Mouse (Mus musculus) ES-Bruce4 (cell line): Measurements from ENCODE around the gene Olfr1383. TPM values are rescaled to one million over a fixed set of nuclear protein-coding genes. Genes with fewer than 3 reads are reported as not detected.
"Not testable (repeated sequence)": the region's sequence is repeated elsewhere in the genome, so short reads cannot be mapped to it uniquely, and the experiment has no call there.

Experiments used
- H3K27ac ChIP-seq: 2 replicates; pipeline ENCODE4 v1.5.1; 2012; ENCODE audit warnings: low read length, inconsistent platforms; ENCODE audit not compliant: insufficient read depth
- H3K27me3 ChIP-seq: 2 replicates; pipeline ENCODE4 v1.6.1; 2012; ENCODE audit warnings: mild to moderate bottlenecking, low read length, inconsistent platforms; ENCODE audit not compliant: control insufficient read depth, poor library complexity, insufficient read depth, severe bottlenecking
- H3K36me3 ChIP-seq: 2 replicates; pipeline ENCODE4 v1.6.1; 2012; ENCODE audit warnings: inconsistent platforms, mild to moderate bottlenecking, low read length, moderate library complexity; ENCODE audit not compliant: control insufficient read depth, poor library complexity, insufficient read depth, severe bottlenecking
- H3K4me1 ChIP-seq: one replicate; pipeline ENCODE4 v1.8.1; 2011; ENCODE audit warnings: low read length; ENCODE audit not compliant: control insufficient read depth, insufficient read depth
- H3K4me3 ChIP-seq: 2 replicates; pipeline ENCODE4 v1.5.1; 2011; ENCODE audit warnings: low read depth, mild to moderate bottlenecking, low read length
- H3K9ac ChIP-seq: 2 replicates; pipeline ENCODE4 v1.6.1; 2012; ENCODE audit warnings: low read depth, mild to moderate bottlenecking, inconsistent platforms; ENCODE audit not compliant: poor library complexity, severe bottlenecking
- H3K9me3 ChIP-seq: replicated peaks from 2 replicates; pipeline ENCODE4 v1.6.1; 2012; ENCODE audit warnings: mild to moderate bottlenecking, low read length, inconsistent platforms; ENCODE audit not compliant: control insufficient read depth, poor library complexity, insufficient read depth, severe bottlenecking
- polyA plus RNA-seq: library from polyadenylated mRNA; stranded (reverse); fragments of >200 nt; gene quantifications from 2 replicates; pipeline ENCODE4 v1.2.4, GENCODE M21; 2011; ENCODE audit warnings: low read depth; ENCODE audit not compliant: missing spikeins, insufficient read depth, insufficient read length

Gene Olfr1383
- polyA plus RNA-seq, 1 experiment = 0.34 TPM

DNA sequence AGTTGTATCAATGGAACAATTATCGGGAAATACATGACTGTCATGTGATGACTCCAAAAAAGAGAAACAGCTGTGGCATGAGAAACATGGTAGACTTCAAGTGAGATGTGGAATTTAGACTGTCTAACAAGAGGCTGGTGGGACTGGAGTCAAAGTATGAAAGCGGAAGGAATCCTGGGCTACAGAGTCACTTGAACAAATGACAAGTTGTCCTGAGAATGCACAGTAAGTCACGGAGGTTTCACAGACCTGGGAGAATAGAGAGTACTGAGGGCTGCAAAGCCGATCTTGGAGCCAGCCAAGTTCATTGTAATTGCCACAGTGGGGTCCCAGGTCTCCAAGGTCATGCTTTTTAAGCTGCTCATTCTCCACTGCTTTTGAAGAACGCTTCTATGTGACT lies 37.1 kb downstream of the Olfr1383 start, which contains the start of gene Olfr1380:
Gene Olfr1380, plus strand, starts transcription at position 301 of the 400 bp plus-strand sequence.
- H3K9me3 ChIP-seq, H3K9ac ChIP-seq, H3K27ac ChIP-seq, H3K4me1 ChIP-seq, H3K4me3 ChIP-seq, H3K36me3 ChIP-seq, H3K27me3 ChIP-seq: not testable (repeated sequence)

DNA sequence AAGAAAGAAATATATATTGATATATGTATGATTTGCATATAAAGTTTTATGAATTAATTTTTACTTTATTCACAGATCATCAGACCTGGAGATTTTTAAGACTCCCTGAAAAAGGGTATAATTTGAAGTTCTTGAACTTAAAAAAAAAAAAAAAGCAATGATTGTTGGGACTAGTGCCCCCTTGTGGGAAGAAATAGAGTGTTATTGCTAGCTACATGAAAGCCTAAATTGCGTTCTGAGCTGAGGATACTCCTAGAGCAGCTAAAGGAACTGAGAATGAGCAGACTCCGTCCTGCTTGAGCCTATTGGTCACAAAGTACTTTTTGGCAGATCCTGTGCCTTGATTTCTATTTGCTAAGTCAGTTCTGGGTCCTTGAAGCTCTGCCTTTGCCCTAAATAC lies 55.6 kb downstream of the Olfr1383 start:
- not testable (repeated sequence) for H3K4me1 ChIP-seq, H3K36me3 ChIP-seq, H3K27ac ChIP-seq, H3K9ac ChIP-seq, H3K27me3 ChIP-seq, H3K4me3 ChIP-seq, H3K9me3 ChIP-seq

Other genes with a start within 250 kb of the Olfr1383 start
- not detected in 2 replicates for gene Olfr1393, start 241.3 kb upstream of the Olfr1383 start, polyA plus RNA-seq
- gene Olfr1392, start 234.4 kb upstream of the Olfr1383 start, polyA plus RNA-seq = not detected in 2 replicates
- gene Olfr10, start 214.9 kb upstream of the Olfr1383 start, polyA plus RNA-seq = not detected in 2 replicates
- not detected in 2 replicates for gene Olfr1391, start 196.9 kb upstream of the Olfr1383 start, polyA plus RNA-seq
- gene Olfr1390, start 184.5 kb upstream of the Olfr1383 start, polyA plus RNA-seq = not detected in 2 replicates
- gene Olfr1389, start 96.6 kb upstream of the Olfr1383 start, polyA plus RNA-seq = not detected in 2 replicates
- 2.6 and 4.3 TPM in 2 replicates for gene Olfr1388, start 83.0 kb upstream of the Olfr1383 start, polyA plus RNA-seq
- gene Olfr1387, start 64.3 kb upstream of the Olfr1383 start, polyA plus RNA-seq = not detected in 2 replicates
- gene Olfr1386, start 54.6 kb upstream of the Olfr1383 start, polyA plus RNA-seq = not detected in 2 replicates
- gene Olfr1385, start 30.6 kb upstream of the Olfr1383 start, polyA plus RNA-seq = not detected in 2 replicates
- 0.21 TPM in 1 of 2 replicates, not detected in the other for gene Olfr1384, start 12.9 kb upstream of the Olfr1383 start, polyA plus RNA-seq
- gene Olfr1382, start 8.6 kb downstream of the Olfr1383 start, polyA plus RNA-seq = not detected in 2 replicates
- not detected in 2 replicates for gene Olfr1381, start 23.8 kb downstream of the Olfr1383 start, polyA plus RNA-seq
- not detected in 2 replicates for gene Olfr1380, start 37.2 kb downstream of the Olfr1383 start, polyA plus RNA-seq
- gene Flt4, start 89.6 kb downstream of the Olfr1383 start, polyA plus RNA-seq = 2.8 and 3.0 TPM in 2 replicates
- not detected in 2 replicates for gene Scgb3a1, start 144.0 kb downstream of the Olfr1383 start, polyA plus RNA-seq
- gene Cnot6, start 193.1 kb downstream of the Olfr1383 start, polyA plus RNA-seq = 60.3 and 64.3 TPM in 2 replicates